Mouse (Mus musculus): ENCODE measurements around the gene Ptdss2. TPM values are rescaled to one million over a fixed set of nuclear protein-coding genes. Genes with fewer than 3 reads are reported as not detected.
A peak's percentile ranks its signal among the peaks of the same experiment; 100 is the strongest.

Gene Ptdss2
- polyA plus RNA-seq, 1 experiment from 2014 or later: 134 TPM

- ATAC-seq (replicated peaks; ENCODE audit: low FRiP score) (peak; percentile 87), DNase-seq (ENCODE audit: low spot score) (peak; percentile 62)
- Histone ChIP-seq H3K4me1 (replicated peaks; ENCODE audit: control insufficient read depth, insufficient read depth, low read length) (peaks cover 32% of the 10 kb centered on the region), H3K36me3 (ENCODE audit: control insufficient read depth, insufficient read depth, low read length) (peaks cover 19% of the 10 kb centered on the region), H3K27me3 (replicated peaks; ENCODE audit: control insufficient read depth, insufficient read depth, low read length) (no peaks in the 10 kb centered on the region), H3K4me3 (ENCODE audit: low read depth, low read length) (peak overlapping the region; percentile 87), H3K4me2 (peak overlapping the region; percentile 87), H3K9me3 (ENCODE audit: control insufficient read depth, low read length) (no peaks in the 10 kb centered on the region), H3K9ac (ENCODE audit: low read depth, low read length) (peak overlapping the region; percentile 87), H3K27ac (ENCODE audit: low read depth, low read length) (peak overlapping the region; percentile 94)
- 45% methylated on average over 12 of the region's 12 CpGs for WGBS
Measured at GRCm38 (mm10) chr7:141131904-141132755, 9.9 kb downstream of the Ptdss2 start.

DNA sequence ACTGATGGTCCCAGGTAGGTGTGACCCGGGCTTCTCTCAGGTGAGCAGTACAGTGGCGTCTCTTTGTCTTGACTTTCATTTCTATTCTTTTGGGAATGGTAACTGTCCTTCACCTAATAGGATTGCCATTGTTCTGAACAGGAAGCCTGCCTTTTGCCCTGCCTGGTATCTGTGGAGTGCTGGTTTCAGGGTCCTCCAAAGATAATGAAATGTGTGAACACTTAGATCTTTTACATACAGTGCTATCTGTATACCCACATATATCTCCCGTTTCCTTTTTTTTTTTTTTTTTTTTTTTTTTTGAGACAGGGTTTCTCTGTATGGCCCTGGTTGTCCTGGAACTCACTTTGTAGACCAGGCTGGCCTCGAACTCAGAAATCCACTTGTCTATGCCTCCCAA is 19.1 kb downstream of the Ptdss2 start:
- 72% methylated on average over 4 of the region's 4 CpGs for WGBS
- Histone ChIP-seq H3K27me3 (replicated peaks; ENCODE audit: control insufficient read depth, insufficient read depth, low read length) (no peaks in the 10 kb centered on the region), H3K9me3 (ENCODE audit: control insufficient read depth, low read length) (no peaks in the 10 kb centered on the region), H3K4me2 (no peak overlapping the region), H3K9ac (ENCODE audit: low read depth, low read length) (no peak overlapping the region), H3K4me1 (replicated peaks; ENCODE audit: control insufficient read depth, insufficient read depth, low read length) (peaks cover 37% of the 10 kb centered on the region), H3K4me3 (ENCODE audit: low read depth, low read length) (no peak overlapping the region), H3K36me3 (ENCODE audit: control insufficient read depth, insufficient read depth, low read length) (peaks cover 48% of the 10 kb centered on the region), H3K27ac (ENCODE audit: low read depth, low read length) (peak overlapping the region; percentile 38; the same call in 1 of the 2 replicates)
- DNase-seq (ENCODE audit: low spot score) (no peak), ATAC-seq (replicated peaks; ENCODE audit: low FRiP score) (peak; percentile 26)

DNA sequence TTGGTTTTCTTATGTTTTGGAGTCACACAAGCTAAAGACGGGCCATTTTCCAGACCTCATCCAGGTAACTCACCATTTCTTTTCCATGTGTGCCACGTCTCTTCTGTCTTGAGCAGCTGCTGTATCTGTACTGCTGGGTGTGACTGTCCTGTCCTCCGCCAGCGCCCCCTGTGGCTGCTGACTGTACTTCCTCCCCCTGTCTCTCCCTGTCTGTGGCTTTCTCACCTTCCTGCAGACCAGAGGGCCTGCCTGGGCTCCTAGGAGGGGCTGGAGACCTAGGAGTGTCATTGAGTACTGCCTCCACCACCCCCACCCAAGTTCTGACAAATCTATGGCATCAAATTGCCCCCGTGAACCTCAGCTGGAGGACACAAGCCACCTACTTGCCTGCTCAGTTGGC is 20.9 kb downstream of the Ptdss2 start:
- no peak overlapping the region for H3K27ac ChIP-seq (ENCODE audit: low read depth, low read length)
- ATAC-seq (replicated peaks; ENCODE audit: low FRiP score): 0 out of 2 replicates have a peak, but pooled peaks have one; percentile 30
- H3K4me1 ChIP-seq (replicated peaks; ENCODE audit: control insufficient read depth, insufficient read depth, low read length): peaks cover 50% of the 10 kb centered on the region
- no peak overlapping the region for H3K9ac ChIP-seq (ENCODE audit: low read depth, low read length)
- H3K4me3 ChIP-seq (ENCODE audit: low read depth, low read length): no peak overlapping the region
- no peak overlapping the region for H3K4me2 ChIP-seq
- WGBS: 47% methylated on average over 5 of the region's 5 CpGs
- DNase-seq (ENCODE audit: low spot score): no peak
- peaks cover 46% of the 10 kb centered on the region for H3K36me3 ChIP-seq (ENCODE audit: control insufficient read depth, insufficient read depth, low read length)
- no peaks in the 10 kb centered on the region for H3K27me3 ChIP-seq (replicated peaks; ENCODE audit: control insufficient read depth, insufficient read depth, low read length)
- H3K9me3 ChIP-seq (ENCODE audit: control insufficient read depth, low read length): no peaks in the 10 kb centered on the region

DNA sequence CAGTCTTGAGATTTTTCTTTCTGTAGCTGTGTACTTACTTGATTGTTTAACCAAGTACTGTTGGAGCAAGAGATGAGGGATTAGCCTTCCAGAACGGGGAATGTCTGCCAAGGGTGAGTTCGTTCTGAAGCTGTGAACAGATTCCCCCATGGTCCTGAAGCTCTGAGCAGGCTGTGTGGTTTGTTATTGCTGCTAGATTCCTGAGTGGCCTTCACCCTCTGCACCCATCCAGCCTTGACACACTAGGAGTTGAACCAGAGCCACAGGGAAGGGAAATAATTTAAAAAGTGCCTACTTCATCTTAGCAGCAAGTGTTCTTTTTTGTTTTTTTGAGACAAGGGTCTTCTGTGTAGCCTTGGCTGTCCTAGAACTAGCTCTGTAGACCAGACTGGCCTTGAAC is 21.7 kb downstream of the Ptdss2 start:
- WGBS: 82% methylated on average over 2 of the region's 2 CpGs
- no peak overlapping the region for H3K4me2 ChIP-seq
- no peak overlapping the region for H3K27ac ChIP-seq (ENCODE audit: low read depth, low read length)
- no peaks in the 10 kb centered on the region for H3K27me3 ChIP-seq (replicated peaks; ENCODE audit: control insufficient read depth, insufficient read depth, low read length)
- H3K9ac ChIP-seq (ENCODE audit: low read depth, low read length): no peak overlapping the region
- no peak overlapping the region for H3K4me3 ChIP-seq (ENCODE audit: low read depth, low read length)
- ATAC-seq (replicated peaks; ENCODE audit: low FRiP score) (no peak), DNase-seq (ENCODE audit: low spot score) (no peak)
- H3K4me1 ChIP-seq (replicated peaks; ENCODE audit: control insufficient read depth, insufficient read depth, low read length): peaks cover 50% of the 10 kb centered on the region
- H3K36me3 ChIP-seq (ENCODE audit: control insufficient read depth, insufficient read depth, low read length): peaks cover 40% of the 10 kb centered on the region
- no peaks in the 10 kb centered on the region for H3K9me3 ChIP-seq (ENCODE audit: control insufficient read depth, low read length)

- no peak overlapping the region for H3K9ac ChIP-seq (ENCODE audit: low read depth, low read length)
- H3K27ac ChIP-seq (ENCODE audit: low read depth, low read length): no peak overlapping the region
- H3K36me3 ChIP-seq (ENCODE audit: control insufficient read depth, insufficient read depth, low read length): peaks cover 34% of the 10 kb centered on the region
- 81% methylated on average over 3 of the region's 3 CpGs for WGBS
- no peaks in the 10 kb centered on the region for H3K27me3 ChIP-seq (replicated peaks; ENCODE audit: control insufficient read depth, insufficient read depth, low read length)
- H3K4me3 ChIP-seq (ENCODE audit: low read depth, low read length): no peak overlapping the region
- no peaks in the 10 kb centered on the region for H3K9me3 ChIP-seq (ENCODE audit: control insufficient read depth, low read length)
- no peak for DNase-seq (ENCODE audit: low spot score)
- H3K4me1 ChIP-seq (replicated peaks; ENCODE audit: control insufficient read depth, insufficient read depth, low read length): peaks cover 50% of the 10 kb centered on the region
- no peak overlapping the region for H3K4me2 ChIP-seq
- no peak for ATAC-seq (replicated peaks; ENCODE audit: low FRiP score)
Measured at GRCm38 (mm10) chr7:141144650-141145049, 22.5 kb downstream of the Ptdss2 start.

- Histone ChIP-seq H3K4me3 (ENCODE audit: low read depth, low read length) (no peak overlapping the region), H3K9me3 (ENCODE audit: control insufficient read depth, low read length) (no peaks in the 10 kb centered on the region), H3K4me2 (peak overlapping the region; percentile 15; the same call in 1 of the 2 replicates), H3K9ac (ENCODE audit: low read depth, low read length) (peak overlapping the region; percentile 22; the same call in 1 of the 2 replicates), H3K27ac (ENCODE audit: low read depth, low read length) (peak overlapping the region; percentile 66), H3K27me3 (replicated peaks; ENCODE audit: control insufficient read depth, insufficient read depth, low read length) (no peaks in the 10 kb centered on the region), H3K4me1 (replicated peaks; ENCODE audit: control insufficient read depth, insufficient read depth, low read length) (peaks cover 49% of the 10 kb centered on the region), H3K36me3 (ENCODE audit: control insufficient read depth, insufficient read depth, low read length) (peaks cover 35% of the 10 kb centered on the region)
- ATAC-seq (replicated peaks; ENCODE audit: low FRiP score) (no peak), DNase-seq (ENCODE audit: low spot score) (no peak)
- 70% methylated on average over 1 of the region's 1 CpGs for WGBS
Measured at GRCm38 (mm10) chr7:141145403-141145802, 23.2 kb downstream of the Ptdss2 start.

- 86% methylated on average over 12 of the region's 12 CpGs for WGBS
- peak; percentile 82 for ATAC-seq (replicated peaks; ENCODE audit: low FRiP score)
- peak overlapping the region; percentile 66 for H3K27ac ChIP-seq (ENCODE audit: low read depth, low read length)
- H3K4me2 ChIP-seq: peak overlapping the region; percentile 18; the same call in 1 of the 2 replicates
- no peak overlapping the region for H3K9ac ChIP-seq (ENCODE audit: low read depth, low read length)
- H3K4me1 ChIP-seq (replicated peaks; ENCODE audit: control insufficient read depth, insufficient read depth, low read length): peaks cover 46% of the 10 kb centered on the region
- no peaks in the 10 kb centered on the region for H3K27me3 ChIP-seq (replicated peaks; ENCODE audit: control insufficient read depth, insufficient read depth, low read length)
- no peak overlapping the region for H3K4me3 ChIP-seq (ENCODE audit: low read depth, low read length)
- peaks cover 38% of the 10 kb centered on the region for H3K36me3 ChIP-seq (ENCODE audit: control insufficient read depth, insufficient read depth, low read length)
- H3K9me3 ChIP-seq (ENCODE audit: control insufficient read depth, low read length): no peaks in the 10 kb centered on the region
- DNase-seq (ENCODE audit: low spot score): no peak
Measured at GRCm38 (mm10) chr7:141146043-141146595, 23.9 kb downstream of the Ptdss2 start.

- ATAC-seq (replicated peaks; ENCODE audit: low FRiP score): peak; percentile 35
- WGBS: 74% methylated on average over 6 of the region's 6 CpGs
- Histone ChIP-seq H3K36me3 (ENCODE audit: control insufficient read depth, insufficient read depth, low read length) (peaks cover 43% of the 10 kb centered on the region), H3K9me3 (ENCODE audit: control insufficient read depth, low read length) (no peaks in the 10 kb centered on the region), H3K4me1 (replicated peaks; ENCODE audit: control insufficient read depth, insufficient read depth, low read length) (peaks cover 39% of the 10 kb centered on the region), H3K4me3 (ENCODE audit: low read depth, low read length) (no peak overlapping the region), H3K27me3 (replicated peaks; ENCODE audit: control insufficient read depth, insufficient read depth, low read length) (no peaks in the 10 kb centered on the region), H3K4me2 (0 out of 2 replicates have a peak overlapping the region, but pooled peaks have one; percentile 13), H3K27ac (ENCODE audit: low read depth, low read length) (no peak overlapping the region; the same call in 1 of the 2 replicates), H3K9ac (ENCODE audit: low read depth, low read length) (no peak overlapping the region)
- DNase-seq (ENCODE audit: low spot score): no peak
Measured at GRCm38 (mm10) chr7:141147044-141147443, 24.9 kb downstream of the Ptdss2 start.
